Mouse (Mus musculus): Measurements from ENCODE around the gene B3gnt3. TPM values are rescaled to one million over a fixed set of nuclear protein-coding genes. Genes with fewer than 3 reads are reported as not detected.

The B3gnt3 gene
- total RNA-seq (2023), result under 1 TPM; 0.64 to 0.89 TPM

GRCm38 (mm10) chr8:71701414-71702086, at the start of gene B3gnt3:
B3gnt3 (minus strand) TSS chr8:71701789.

GRCm38 (mm10) chr8:71725122-71725924, 23.7 kb upstream of the B3gnt3 start, which contains the start of gene Fcho1:
Fcho1 (minus strand) TSS chr8:71725716.

GRCm38 (mm10) chr8:71689028-71689427, 12.6 kb downstream of the B3gnt3 start, which contains the start of gene Insl3:
Insl3 (plus strand) TSS chr8:71689214.

GRCm38 (mm10) chr8:71676020-71676741, 25.4 kb downstream of the B3gnt3 start, which contains the start of gene Jak3:
Jak3 (plus strand) TSS chr8:71676296.

GRCm38 (mm10) chr8:71671549-71671965, 30.0 kb downstream of the B3gnt3 start, which contains the start of gene Unc13a:
Unc13a (minus strand) TSS chr8:71671757.

Other genes with a start within 250 kb of the B3gnt3 start
- 10 to 100 TPM; 94.0 to 94.4 TPM for gene Abhd8, start 238.1 kb downstream of the B3gnt3 start, total RNA-seq (2023)
- 10 to 100 TPM; 40.3 to 40.8 TPM for gene Mrpl34, start 236.8 kb downstream of the B3gnt3 start, total RNA-seq (2023)
- gene Dda1, start 232.6 kb downstream of the B3gnt3 start, total RNA-seq (2023), result 100 to 1,000 TPM; 109 to 112 TPM
- 10 to 100 TPM; 22.9 to 29.4 TPM for gene Ano8, start 215.8 kb downstream of the B3gnt3 start, total RNA-seq (2023)
- gene Gtpbp3, start 213.7 kb downstream of the B3gnt3 start, total RNA-seq (2023), result 10 to 100 TPM; 18.6 to 23.0 TPM
- gene Plvap, start 190.0 kb downstream of the B3gnt3 start, total RNA-seq (2023), result not detected
- gene Ccdc194, start 176.1 kb downstream of the B3gnt3 start, total RNA-seq (2023), result not detected
- gene Bst2, start 164.3 kb downstream of the B3gnt3 start, total RNA-seq (2023), result 10 to 100 TPM; 57.3 to 79.1 TPM
- gene Mvb12a, start 158.9 kb downstream of the B3gnt3 start, total RNA-seq (2023), result 10 to 100 TPM; 29.8 to 42.6 TPM
- 1 to 10 TPM in 1 of 2 experiments, under 1 TPM in 1; 0.83 to 1.7 TPM for gene Tmem221, start 142.9 kb downstream of the B3gnt3 start, total RNA-seq (2023)
- gene Nxnl1, start 135.2 kb downstream of the B3gnt3 start, total RNA-seq (2023), result not detected
- gene Slc27a1, start 132.9 kb downstream of the B3gnt3 start, total RNA-seq (2023), result 1 to 10 TPM; 4.8 to 5.7 TPM
- 10 to 100 TPM; 56.5 to 58.1 TPM for gene Pgls, start 109.6 kb downstream of the B3gnt3 start, total RNA-seq (2023)
- 1 to 10 TPM; 2.4 to 7.0 TPM for gene Fam129c, start 104.1 kb downstream of the B3gnt3 start, total RNA-seq (2023)
- 10 to 100 TPM; 47.7 to 51.6 TPM for gene Colgalt1, start 90.8 kb downstream of the B3gnt3 start, total RNA-seq (2023)
- gene Unc13a, start 30.0 kb downstream of the B3gnt3 start, total RNA-seq (2023), result under 1 TPM; 0.64 to 0.95 TPM
- gene Jak3, start 25.5 kb downstream of the B3gnt3 start, total RNA-seq (2023), result 100 to 1,000 TPM; 103 to 113 TPM
- gene Insl3, start 12.6 kb downstream of the B3gnt3 start, total RNA-seq (2023), result 10 to 100 TPM; 59.1 to 70.3 TPM
- gene Fcho1, start 23.9 kb upstream of the B3gnt3 start, total RNA-seq (2023), result 100 to 1,000 TPM; 134 to 136 TPM
- gene Zfp709, start 180.2 kb upstream of the B3gnt3 start, total RNA-seq (2023), result 10 to 100 TPM; 11.8 to 15.9 TPM
- 10 to 100 TPM; 10.7 to 12.8 TPM for gene Zfp882, start 206.8 kb upstream of the B3gnt3 start, total RNA-seq (2023)
- 10 to 100 TPM in 1 of 2 experiments, 1 to 10 TPM in 1; 9.0 to 11.0 TPM for gene Zfp617, start 206.8 kb upstream of the B3gnt3 start, total RNA-seq (2023)
- 10 to 100 TPM; 13.3 to 18.5 TPM for gene Zfp961, start 249.2 kb upstream of the B3gnt3 start, total RNA-seq (2023)